Mouse (Mus musculus): Measurements from ENCODE around the gene Ppp1r27. TPM values are rescaled to one million over a fixed set of nuclear protein-coding genes. Genes with fewer than 3 reads are reported as not detected.
A peak's percentile ranks its signal among the peaks of the same experiment; 100 is the strongest.
"Not testable (repeated sequence)": the region's sequence is repeated elsewhere in the genome, so short reads cannot be mapped to it uniquely, and the experiment has no call there.

Ppp1r27 gene
- not detected in 2 replicates for polyA plus RNA-seq (2016; fragmentation: Nextera tagmentation; extraction: Ambion mirVana)

- Histone ChIP-seq H3K4me3 (peak within 1 kb of the TSS; percentile 79), H3K4me2 (peak within 1 kb of the TSS; percentile 91), H3K27ac (peak within 1 kb of the TSS; percentile 94), H3K9me3 (replicated peaks) (no peaks in the 10 kb centered on the region), H3K9ac (peak within 1 kb of the TSS; percentile 94), H3K36me3 (no peaks in the 10 kb centered on the region), H3K27me3 (replicated peaks) (no peaks in the 10 kb centered on the region), H3K4me1 (peaks cover 38% of the 10 kb centered on the region)
- WGBS (ENCODE audit: insufficient replicate concordance), result 89% methylated on average over 28 of the region's 28 CpGs
- ATAC-seq, result no peak
Observed at GRCm38 (mm10) chr11:120550810-120551440, at the start of gene Ppp1r27. Ppp1r27 (minus strand) TSS chr11:120551132.

- 0 out of 2 replicates have a peak overlapping the region, but pooled peaks have one; percentile 22 for H3K27ac ChIP-seq
- no peaks in the 10 kb centered on the region for H3K9me3 ChIP-seq (replicated peaks)
- no peak overlapping the region for H3K4me3 ChIP-seq
- ATAC-seq, result no peak
- H3K4me2 ChIP-seq, result no peak overlapping the region
- peaks cover 74% of the 10 kb centered on the region for H3K4me1 ChIP-seq
- H3K27me3 ChIP-seq (replicated peaks), result no peaks in the 10 kb centered on the region
- WGBS (ENCODE audit: insufficient replicate concordance), result 76% methylated on average over 3 of the region's 3 CpGs
- no peak overlapping the region for H3K9ac ChIP-seq
- H3K36me3 ChIP-seq, result peaks cover 74% of the 10 kb centered on the region
Observed at GRCm38 (mm10) chr11:120600716-120601115, 49.8 kb upstream of the Ppp1r27 start.

GRCm38 (mm10) chr11:120598990-120599549, 48.1 kb upstream of the Ppp1r27 start:
- H3K9ac ChIP-seq, result peak overlapping the region; percentile 80
- H3K36me3 ChIP-seq, result peaks cover 73% of the 10 kb centered on the region
- H3K27me3 ChIP-seq (replicated peaks), result no peaks in the 10 kb centered on the region
- peak overlapping the region; percentile 93 for H3K4me2 ChIP-seq
- ATAC-seq, result no peak
- H3K9me3 ChIP-seq (replicated peaks), result no peaks in the 10 kb centered on the region
- peak overlapping the region; percentile 95 for H3K4me3 ChIP-seq
- H3K4me1 ChIP-seq, result peaks cover 78% of the 10 kb centered on the region
- 42% methylated on average over 17 of the region's 17 CpGs for WGBS (ENCODE audit: insufficient replicate concordance)
- peak overlapping the region; percentile 96 for H3K27ac ChIP-seq

- ATAC-seq, result peak; percentile 97
- Histone ChIP-seq H3K4me2 (peak within 1 kb of the TSS; percentile 93), H3K4me1 (peaks cover 78% of the 10 kb centered on the region), H3K9ac (peak within 1 kb of the TSS; percentile 100), H3K27ac (peak within 1 kb of the TSS; percentile 96), H3K4me3 (peak within 1 kb of the TSS; percentile 95), H3K9me3 (replicated peaks) (no peaks in the 10 kb centered on the region), H3K36me3 (peaks cover 73% of the 10 kb centered on the region), H3K27me3 (replicated peaks) (no peaks in the 10 kb centered on the region)
- 1% methylated on average over 88 of the region's 88 CpGs for WGBS (ENCODE audit: insufficient replicate concordance)
Observed at GRCm38 (mm10) chr11:120598283-120598989, 47.5 kb upstream of the Ppp1r27 start, which contains the start of the genes Alyref and Anapc11. Alyref (minus strand) TSS chr11:120598365. Anapc11 (plus strand) TSS chr11:120598421.

GRCm38 (mm10) chr11:120597240-120598235, 46.6 kb upstream of the Ppp1r27 start:
- WGBS (ENCODE audit: insufficient replicate concordance), result 3% methylated on average over 92 of the region's 99 CpGs
- H3K36me3 ChIP-seq, result peaks cover 73% of the 10 kb centered on the region
- H3K4me2 ChIP-seq, result peak overlapping the region; percentile 93
- peak overlapping the region; percentile 95 for H3K4me3 ChIP-seq
- peak overlapping the region; percentile 96 for H3K27ac ChIP-seq
- H3K9me3 ChIP-seq (replicated peaks), result no peaks in the 10 kb centered on the region
- H3K27me3 ChIP-seq (replicated peaks), result no peaks in the 10 kb centered on the region
- peak overlapping the region; percentile 100 for H3K9ac ChIP-seq
- peaks cover 74% of the 10 kb centered on the region for H3K4me1 ChIP-seq
- ATAC-seq, result peak; percentile 30

GRCm38 (mm10) chr11:120588531-120588930, 37.6 kb upstream of the Ppp1r27 start:
- 27% methylated on average over 6 of the region's 6 CpGs for WGBS (ENCODE audit: insufficient replicate concordance)
- Histone ChIP-seq H3K9ac (no peak overlapping the region), H3K4me1 (peaks cover 28% of the 10 kb centered on the region), H3K36me3 (peaks cover 100% of the 10 kb centered on the region), H3K27ac (peak overlapping the region; percentile 33; the same call in 1 of the 2 replicates), H3K27me3 (replicated peaks) (no peaks in the 10 kb centered on the region), H3K4me3 (no peak overlapping the region), H3K9me3 (replicated peaks) (no peaks in the 10 kb centered on the region), H3K4me2 (no peak overlapping the region)
- ATAC-seq, result peak; percentile 72

GRCm38 (mm10) chr11:120583937-120584336, 33.0 kb upstream of the Ppp1r27 start:
- H3K9ac ChIP-seq, result no peak overlapping the region
- H3K27ac ChIP-seq, result no peak overlapping the region
- H3K36me3 ChIP-seq, result peaks cover 76% of the 10 kb centered on the region
- peaks cover 39% of the 10 kb centered on the region for H3K4me1 ChIP-seq
- no peak overlapping the region for H3K4me2 ChIP-seq
- H3K4me3 ChIP-seq, result no peak overlapping the region
- H3K27me3 ChIP-seq (replicated peaks), result no peaks in the 10 kb centered on the region
- ATAC-seq, result no peak
- 81% methylated on average over 1 of the region's 1 CpGs for WGBS (ENCODE audit: insufficient replicate concordance)
- H3K9me3 ChIP-seq (replicated peaks), result no peaks in the 10 kb centered on the region

- not testable (repeated sequence) for ATAC-seq; H3K27ac ChIP-seq; H3K9ac ChIP-seq; H3K4me2 ChIP-seq; H3K9me3 ChIP-seq (replicated peaks); H3K4me3 ChIP-seq; H3K27me3 ChIP-seq (replicated peaks)
- Histone ChIP-seq H3K36me3 (peaks cover 76% of the 10 kb centered on the region), H3K4me1 (peaks cover 39% of the 10 kb centered on the region)
- 75% methylated on average over 2 of the region's 2 CpGs for WGBS (ENCODE audit: insufficient replicate concordance)
Observed at GRCm38 (mm10) chr11:120582982-120583293, 32.0 kb upstream of the Ppp1r27 start.

- ATAC-seq, result no peak
- H3K4me3 ChIP-seq, result peak overlapping the region; percentile 87
- H3K4me1 ChIP-seq, result peaks cover 39% of the 10 kb centered on the region
- H3K27me3 ChIP-seq (replicated peaks), result no peaks in the 10 kb centered on the region
- H3K27ac ChIP-seq, result peak overlapping the region; percentile 93
- peak overlapping the region; percentile 89 for H3K9ac ChIP-seq
- no peaks in the 10 kb centered on the region for H3K9me3 ChIP-seq (replicated peaks)
- peak overlapping the region; percentile 98 for H3K4me2 ChIP-seq
- WGBS (ENCODE audit: insufficient replicate concordance), result 60% methylated on average over 8 of the region's 8 CpGs
- peaks cover 76% of the 10 kb centered on the region for H3K36me3 ChIP-seq
Observed at GRCm38 (mm10) chr11:120582268-120582981, 31.5 kb upstream of the Ppp1r27 start.

- ATAC-seq, result peak; percentile 60
- Histone ChIP-seq H3K36me3 (peaks cover 76% of the 10 kb centered on the region), H3K4me1 (peaks cover 46% of the 10 kb centered on the region), H3K4me2 (peak within 1 kb of the TSS; percentile 98), H3K27me3 (replicated peaks) (no peaks in the 10 kb centered on the region), H3K9ac (peak within 1 kb of the TSS; percentile 89), H3K9me3 (replicated peaks) (no peaks in the 10 kb centered on the region), H3K4me3 (peak within 1 kb of the TSS; percentile 87), H3K27ac (peak within 1 kb of the TSS; percentile 93)
- 3% methylated on average over 73 of the region's 75 CpGs for WGBS (ENCODE audit: insufficient replicate concordance)
Observed at GRCm38 (mm10) chr11:120581490-120582267, 30.7 kb upstream of the Ppp1r27 start, which contains the start of gene Arhgdia. Arhgdia (minus strand) TSS chr11:120581624.

All from liver, embryonic 12.5 days (tissue).